Mouse (Mus musculus) bone marrow, adult 2 months (tissue): ENCODE measurements around the gene Map3k7cl.

Source experiments
- CTCF ChIP-seq: fragments of 200-500 bp; IDR thresholded peaks from 2 replicates; pipeline ENCODE4 v1.5.1; 2011; ENCODE audit warnings: low read length, control low read depth; ENCODE audit not compliant: control insufficient read depth, insufficient read depth
- POLR2A ChIP-seq: fragments of 200-500 bp; IDR thresholded peaks from 2 replicates; pipeline ENCODE4 v1.6.1; 2011; ENCODE audit warnings: low read depth, mild to moderate bottlenecking, control low read depth, low read length, borderline replicate concordance; ENCODE audit not compliant: control insufficient read depth

DNA sequence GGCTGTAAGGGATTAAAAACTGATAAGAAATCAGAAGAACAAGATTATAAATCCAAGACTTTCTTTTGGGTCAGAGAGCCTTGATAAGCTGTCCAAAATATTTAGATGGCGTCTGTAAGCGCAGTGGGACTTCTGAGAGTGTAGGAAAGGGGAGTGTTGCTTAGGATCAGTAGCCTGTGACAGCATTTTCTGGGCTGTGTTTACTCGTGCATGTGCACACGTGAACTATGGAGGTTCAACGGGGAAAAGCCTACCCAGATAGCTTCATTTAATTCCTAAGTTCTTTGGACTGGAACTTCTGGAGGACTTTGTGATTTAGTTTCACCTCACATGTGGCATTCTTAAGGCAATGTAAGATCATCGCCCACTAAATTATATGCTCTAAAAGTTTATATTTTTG, 29.6 kb downstream of the Map3k7cl start:
- TF ChIP-seq CTCF (no peak), POLR2A (no peak)
